Mouse (Mus musculus) heart, postnatal 0 days (tissue): Measurements from ENCODE around the gene Sap25. TPM values are rescaled to one million over a fixed set of nuclear protein-coding genes. Genes with fewer than 3 reads are reported as not detected.
"Not testable (repeated sequence)": the region's sequence is repeated elsewhere in the genome, so short reads cannot be mapped to it uniquely, and the experiment has no call there.

Experiments
- ATAC-seq: fragments of 200-750 bp; cut with Nextera tagmentation; 2 replicates; pipeline ENCODE4 v1.8.0; 2017; ENCODE audit warnings: low read depth, moderate number of reproducible peaks, moderate library complexity; ENCODE audit not compliant: insufficient read depth
- DNase-seq: peaks from one replicate; pipeline ENCODE4 v3.0.0-alpha.2; 2016; ENCODE audit warnings: low spot score
- H3K27ac ChIP-seq: fragments of 300-500 bp; sonication (generic); 2 replicates; pipeline ENCODE4 v1.5.1; 2014; ENCODE audit warnings: low read depth, mild to moderate bottlenecking
- H3K27me3 ChIP-seq: fragments of 300-500 bp; sonication (generic); 2 replicates; pipeline ENCODE4 v1.6.1; 2014; ENCODE audit warnings: low read length, mixed read lengths; ENCODE audit not compliant: control insufficient read depth, insufficient read depth
- H3K36me3 ChIP-seq: fragments of 300-500 bp; sonication (generic); replicated peaks from 2 replicates; pipeline ENCODE4 v1.6.1; 2014; ENCODE audit warnings: low read length, mixed read lengths; ENCODE audit not compliant: control insufficient read depth, insufficient read depth
- H3K4me1 ChIP-seq: fragments of 300-500 bp; sonication (generic); 2 replicates; pipeline ENCODE4 v1.6.1; 2014; ENCODE audit warnings: antibody characterized with exemption; ENCODE audit not compliant: control insufficient read depth, insufficient read depth
- H3K4me2 ChIP-seq: fragments of 300-500 bp; sonication (generic); 2 replicates; pipeline ENCODE4 v1.6.1; 2014; ENCODE audit warnings: low read depth, mild to moderate bottlenecking, low read length, moderate library complexity
- H3K4me3 ChIP-seq: fragments of 300-500 bp; sonication (generic); 2 replicates; pipeline ENCODE4 v1.5.1; 2014; ENCODE audit warnings: low read depth, low read length
- H3K9ac ChIP-seq: fragments of 300-500 bp; sonication (generic); replicated peaks from 2 replicates; pipeline ENCODE4 v1.6.1; 2014; ENCODE audit warnings: low read depth, low read length, mixed read lengths
- H3K9me3 ChIP-seq: fragments of 300-500 bp; sonication (generic); replicated peaks from 2 replicates; pipeline ENCODE4 v1.6.1; 2016; ENCODE audit warnings: low read length; ENCODE audit not compliant: control insufficient read depth
- CTCF ChIP-seq: IDR thresholded peaks from 2 replicates; pipeline ENCODE4 v1.5.1; 2016; ENCODE audit warnings: antibody characterized with exemption, control low read depth, low read depth
- EP300 ChIP-seq: IDR thresholded peaks from 2 replicates; pipeline ENCODE4 v1.6.1; 2016; ENCODE audit warnings: antibody characterized with exemption, low read depth
- WGBS: fragments of 180-500 bp; shearing (Covaris S2); extraction: QIAGEN DNeasy Blood & Tissue Kit; methylation state at CpG from one replicate; pipeline ENCODE4 v1.1.7; 2014; 5-methylcytosine and 5-hydroxymethylcytosine counted together
- polyA plus RNA-seq: library from polyadenylated mRNA; unstranded; fragments of >200 nt; fragmentation: Nextera tagmentation; extraction: Ambion mirVana; gene quantifications from 2 replicates; pipeline ENCODE4 v1.2.1, GENCODE M21; 2015
- total RNA-seq: library from RNA; depleted of rRNA; stranded (reverse); fragments of >200 nt; gene quantifications from 2 replicates; pipeline ENCODE4 v1.2.3, GENCODE M21; 2014; ENCODE audit warnings: low replicate concordance

Sap25 gene
- total and polyA plus RNA-seq, 2 experiments from 2014 or later, result 1.5 to 10.4 TPM

DNA sequence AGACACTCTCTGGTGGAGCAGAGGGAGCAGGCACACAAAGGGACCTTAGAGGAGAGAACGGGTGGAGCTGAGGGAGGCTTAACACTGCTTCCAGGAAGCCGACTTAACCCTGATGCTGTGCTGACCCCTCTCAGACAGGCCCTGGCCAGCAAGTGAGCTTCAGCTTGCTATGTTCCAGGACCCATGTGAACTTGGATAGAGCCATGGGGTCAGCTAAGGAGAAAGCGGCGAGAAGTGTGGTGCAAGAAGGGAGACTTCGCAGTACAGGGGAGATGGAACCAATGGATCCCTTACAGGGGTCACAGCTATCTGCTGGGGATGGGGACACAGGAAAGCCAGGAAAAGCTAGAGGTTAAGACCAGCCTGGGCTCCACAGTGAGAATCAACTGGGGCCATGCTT is 28.1 kb upstream of the Sap25 start:
- no peak overlapping the region for H3K4me3 ChIP-seq
- TF ChIP-seq EP300, result no peak
- no peak for TF ChIP-seq CTCF
- H3K9me3 ChIP-seq, result no peaks in the 10 kb centered on the region
- WGBS, result 72% methylated on average over 5 of the region's 5 CpGs
- no peak overlapping the region for H3K4me2 ChIP-seq
- no peaks in the 10 kb centered on the region for H3K36me3 ChIP-seq
- no peak for DNase-seq
- H3K4me1 ChIP-seq, result peaks cover 31% of the 10 kb centered on the region
- no peak overlapping the region for H3K9ac ChIP-seq
- no peaks in the 10 kb centered on the region for H3K27me3 ChIP-seq
- ATAC-seq, result no peak
- H3K27ac ChIP-seq, result no peak overlapping the region

DNA sequence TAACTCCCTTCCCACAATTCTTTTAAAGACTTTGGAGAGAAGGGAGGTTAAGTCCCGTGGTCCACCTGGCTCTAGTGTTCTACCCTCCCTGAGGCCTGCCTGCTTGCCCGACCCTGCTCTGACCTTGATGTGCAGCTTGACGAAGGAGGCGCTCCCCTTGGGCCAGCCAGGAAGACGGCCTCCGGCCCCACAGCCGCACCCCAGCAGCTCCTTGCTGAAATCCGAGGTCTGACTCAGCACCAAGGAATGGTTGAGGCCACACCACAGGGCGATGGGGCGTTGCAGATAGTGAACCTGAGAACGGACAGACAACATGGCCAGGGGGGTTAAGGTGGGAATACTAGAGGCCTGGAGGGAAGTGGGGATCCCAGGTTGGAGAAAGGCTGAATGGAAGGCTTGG is 27.6 kb upstream of the Sap25 start, which contains the start of gene Pcolce:
TSS of gene Pcolce (minus strand) at position 235 of the 400 bp plus-strand sequence.
- Histone ChIP-seq H3K4me1 (peaks cover 31% of the 10 kb centered on the region), H3K27me3 (no peaks in the 10 kb centered on the region), H3K27ac (peak within 1 kb of the TSS; percentile 17; the same call in 1 of the 2 replicates), H3K36me3 (no peaks in the 10 kb centered on the region), H3K4me2 (no peak within 1 kb of the TSS), H3K9me3 (no peaks in the 10 kb centered on the region), H3K4me3 (no peak within 1 kb of the TSS), H3K9ac (no peak within 1 kb of the TSS)
- DNase-seq, result no peak
- 27% methylated on average over 11 of the region's 11 CpGs for WGBS
- TF ChIP-seq CTCF (no peak), EP300 (no peak)
- ATAC-seq, result no peak

DNA sequence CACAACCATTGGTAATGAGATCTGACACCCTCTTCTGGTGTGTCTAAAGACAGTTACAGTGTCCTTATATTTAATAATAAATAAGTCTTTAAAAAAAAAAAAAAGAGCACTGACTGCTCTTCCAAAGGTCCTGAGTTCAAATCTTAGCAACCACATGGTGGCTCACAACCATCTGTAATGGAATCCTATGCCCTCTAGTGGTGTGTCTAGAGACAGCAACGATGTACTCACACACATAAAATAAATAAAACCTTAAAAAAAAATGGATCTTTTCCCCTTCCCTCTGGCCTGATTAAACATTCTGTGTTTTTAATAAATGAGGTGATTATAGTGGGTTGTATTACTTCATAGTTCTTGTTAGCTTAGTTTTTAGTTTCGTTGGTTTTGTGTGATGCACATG is 26.2 kb upstream of the Sap25 start:
- not testable (repeated sequence) for H3K27ac ChIP-seq, H3K9ac ChIP-seq, DNase-seq, H3K9me3 ChIP-seq, ATAC-seq, H3K27me3 ChIP-seq, H3K4me3 ChIP-seq, H3K4me2 ChIP-seq, H3K36me3 ChIP-seq
- WGBS, result 93% methylated on average over 2 of the region's 2 CpGs
- peaks cover 29% of the 10 kb centered on the region for H3K4me1 ChIP-seq

DNA sequence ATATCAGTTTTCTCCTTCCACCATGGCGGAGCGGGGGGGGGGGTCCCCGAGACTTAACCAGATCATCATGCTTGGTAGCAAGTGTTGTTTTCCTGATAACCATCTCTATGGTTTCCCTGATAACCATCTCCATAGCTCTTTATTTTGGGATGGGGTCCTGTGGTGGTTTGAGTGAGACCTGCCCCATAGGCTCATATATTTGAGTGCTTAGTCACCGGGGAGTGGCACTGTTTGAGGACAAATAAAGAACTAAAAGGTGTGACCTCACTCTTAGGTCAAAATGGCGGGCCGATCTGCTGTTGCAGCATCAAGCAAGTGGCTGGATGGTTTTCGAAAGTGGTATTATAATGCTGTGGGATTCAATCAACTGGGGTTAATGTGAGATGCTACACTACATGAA is 25.8 kb upstream of the Sap25 start:
- ATAC-seq, result no peak
- Histone ChIP-seq H3K27me3 (no peaks in the 10 kb centered on the region), H3K9me3 (no peaks in the 10 kb centered on the region), H3K4me3 (no peak overlapping the region), H3K27ac (no peak overlapping the region), H3K4me1 (peaks cover 25% of the 10 kb centered on the region), H3K9ac (no peak overlapping the region), H3K4me2 (no peak overlapping the region), H3K36me3 (no peaks in the 10 kb centered on the region)
- TF ChIP-seq CTCF, result no peak
- no peak for TF ChIP-seq EP300
- DNase-seq, result no peak
- WGBS, result 85% methylated on average over 7 of the region's 7 CpGs

DNA sequence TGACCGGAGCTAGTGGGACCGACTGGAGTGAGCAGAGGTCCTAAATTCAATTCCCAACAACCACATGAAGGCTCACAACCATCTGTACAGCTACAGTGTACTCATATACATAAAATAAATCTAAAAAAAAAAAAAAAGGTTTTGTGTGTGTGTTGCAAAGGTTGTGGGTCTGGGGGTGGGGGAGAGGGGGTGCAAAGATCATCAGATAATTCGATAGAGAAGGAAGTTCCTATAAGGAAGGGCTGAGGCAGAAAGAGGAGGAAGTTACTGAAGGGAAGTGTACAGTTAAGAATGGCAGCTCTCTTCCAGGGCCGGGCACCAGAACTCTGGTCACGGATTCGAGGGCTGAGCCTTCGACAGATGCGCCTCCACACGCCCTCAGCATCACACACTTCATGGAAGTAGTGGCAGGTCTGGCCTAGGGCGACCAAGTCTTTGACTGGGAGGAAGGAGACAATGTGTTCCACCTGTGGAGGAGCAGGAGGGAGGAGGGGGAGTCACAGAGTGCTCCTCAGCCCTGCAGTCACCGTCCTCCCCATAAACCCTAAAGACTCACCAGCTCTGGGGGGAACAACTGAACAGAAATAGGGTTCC is 17.1 kb upstream of the Sap25 start:
- ATAC-seq, result no peak
- H3K4me3 ChIP-seq, result no peak overlapping the region
- no peaks in the 10 kb centered on the region for H3K27me3 ChIP-seq
- H3K9ac ChIP-seq, result no peak overlapping the region
- H3K27ac ChIP-seq, result no peak overlapping the region
- no peak for DNase-seq
- H3K9me3 ChIP-seq, result no peaks in the 10 kb centered on the region
- WGBS, result 73% methylated on average over 11 of the region's 11 CpGs
- H3K4me2 ChIP-seq, result no peak overlapping the region
- 0 out of 2 replicates have a peak, but pooled peaks cover 5% of the 10 kb centered on the region for H3K4me1 ChIP-seq
- TF ChIP-seq EP300 (no peak), CTCF (no peak)
- no peaks in the 10 kb centered on the region for H3K36me3 ChIP-seq

DNA sequence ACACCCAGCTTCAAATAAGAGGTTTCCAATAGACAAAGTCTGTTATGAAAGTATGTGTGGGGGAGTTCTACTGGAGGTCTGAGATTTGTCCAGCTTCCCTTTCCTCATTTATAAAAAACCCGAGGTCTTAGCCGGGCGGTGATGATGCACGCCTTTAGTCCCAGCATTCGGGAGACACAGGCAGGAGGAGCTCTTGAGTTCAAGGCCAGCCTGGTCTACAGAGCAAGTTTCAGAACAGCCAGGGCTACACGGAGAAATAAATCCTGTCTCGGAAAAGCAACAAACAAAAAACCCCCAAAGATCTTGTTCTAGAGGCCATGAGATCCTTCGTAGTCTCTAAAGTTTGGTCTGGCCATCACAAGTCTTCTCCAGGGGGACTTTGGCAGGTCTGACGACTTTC is 13.1 kb upstream of the Sap25 start:
- Histone ChIP-seq H3K4me2 (peak overlapping the region; percentile 86), H3K4me1 (peaks cover 23% of the 10 kb centered on the region), H3K36me3 (peaks cover 6% of the 10 kb centered on the region; the same call in 1 of the 2 replicates), H3K27ac (peak overlapping the region; percentile 84), H3K4me3 (peak overlapping the region; percentile 59), H3K9me3 (no peaks in the 10 kb centered on the region), H3K27me3 (no peaks in the 10 kb centered on the region), H3K9ac (peak overlapping the region; percentile 66)
- 5% methylated on average over 9 of the region's 9 CpGs for WGBS
- TF ChIP-seq CTCF, result peak; percentile 7; the same call in 1 of the 2 replicates
- TF ChIP-seq EP300, result no peak
- no peak for ATAC-seq
- peak; percentile 44 for DNase-seq
